Mouse (Mus musculus) stomach, postnatal 0 days (tissue): ENCODE measurements around the gene Pbx3. TPM values are rescaled to one million over a fixed set of nuclear protein-coding genes. Genes with fewer than 3 reads are reported as not detected.

Experiments
- ATAC-seq: fragments of 200-750 bp; cut with Nextera tagmentation; 2 replicates; pipeline ENCODE4 v1.8.0; 2017; ENCODE audit not compliant: low FRiP score, low TSS enrichment
- DNase-seq: peaks from one replicate; pipeline ENCODE4 v3.0.0-alpha.2; 2016; ENCODE audit warnings: low spot score
- H3K27ac ChIP-seq: fragments of 300-500 bp; sonication (generic); replicated peaks from 2 replicates; pipeline ENCODE4 v1.5.1; 2014; ENCODE audit warnings: mild to moderate bottlenecking, control low read depth
- H3K27me3 ChIP-seq: fragments of 300-500 bp; sonication (generic); 2 replicates; pipeline ENCODE4 v1.6.1; 2014; ENCODE audit warnings: low read length; ENCODE audit not compliant: control insufficient read depth, insufficient read depth
- H3K36me3 ChIP-seq: fragments of 300-500 bp; sonication (generic); 2 replicates; pipeline ENCODE4 v1.6.1; 2014; ENCODE audit warnings: low read length, mixed read lengths; ENCODE audit not compliant: control insufficient read depth, insufficient read depth
- H3K4me1 ChIP-seq: fragments of 300-500 bp; sonication (generic); replicated peaks from 2 replicates; pipeline ENCODE4 v1.6.1; 2014; ENCODE audit warnings: antibody characterized with exemption; ENCODE audit not compliant: control insufficient read depth, insufficient read depth
- H3K4me2 ChIP-seq: fragments of 300-500 bp; sonication (generic); replicated peaks from 2 replicates; pipeline ENCODE4 v1.6.1; 2014; ENCODE audit warnings: low read depth, mild to moderate bottlenecking, control low read depth, moderate library complexity
- H3K4me3 ChIP-seq: fragments of 300-500 bp; sonication (generic); 2 replicates; pipeline ENCODE4 v1.5.1; 2014; ENCODE audit warnings: low read depth, low read length, control low read depth
- H3K9ac ChIP-seq: fragments of 300-500 bp; sonication (generic); 2 replicates; pipeline ENCODE4 v1.6.1; 2014; ENCODE audit warnings: mild to moderate bottlenecking, low read length, control low read depth, mixed read lengths
- H3K9me3 ChIP-seq: fragments of 300-500 bp; sonication (generic); 2 replicates; pipeline ENCODE4 v1.6.1; 2016; ENCODE audit warnings: low read length; ENCODE audit not compliant: control insufficient read depth
- CTCF ChIP-seq: IDR thresholded peaks from 2 replicates; pipeline ENCODE4 v1.5.1; 2016; ENCODE audit warnings: antibody characterized with exemption, low read depth, mild to moderate bottlenecking, moderate library complexity
- EP300 ChIP-seq: optimal IDR thresholded peaks from 2 replicates; pipeline ENCODE3; 2016; ENCODE audit warnings: antibody characterized with exemption
- WGBS: fragments of 180-500 bp; shearing (Covaris S2); extraction: QIAGEN DNeasy Blood & Tissue Kit; methylation state at CpG from one replicate; pipeline ENCODE4 v1.1.7; 2014; 5-methylcytosine and 5-hydroxymethylcytosine counted together
- polyA plus RNA-seq: library from polyadenylated mRNA; unstranded; fragments of >200 nt; fragmentation: Nextera tagmentation; extraction: Ambion mirVana; gene quantifications from 2 replicates; pipeline ENCODE4 v1.2.1, GENCODE M21; 2015

Pbx3 gene
- polyA plus RNA-seq, 1 experiment from 2014 or later, result 11.6 TPM

- H3K9ac ChIP-seq, result peak overlapping the region; percentile 58
- TF ChIP-seq CTCF (peak; percentile 59), EP300 (no peak)
- peak; percentile 68 for DNase-seq
- 1% methylated on average over 15 of the region's 15 CpGs for WGBS
- no peaks in the 10 kb centered on the region for H3K9me3 ChIP-seq
- H3K27ac ChIP-seq, result peak overlapping the region; percentile 1; the same call in 1 of the 2 replicates
- 0 out of 2 replicates have a peak, but pooled peaks cover 3% of the 10 kb centered on the region for H3K4me1 ChIP-seq
- peak; percentile 73 for ATAC-seq
- H3K27me3 ChIP-seq, result no peaks in the 10 kb centered on the region
- no peaks in the 10 kb centered on the region for H3K36me3 ChIP-seq
- H3K4me3 ChIP-seq, result peak overlapping the region; percentile 46
- peak overlapping the region; percentile 76 for H3K4me2 ChIP-seq
Measured at GRCm38 (mm10) chr2:34249141-34249960, 123.6 kb downstream of the Pbx3 start.

GRCm38 (mm10) chr2:34240885-34241284 is 132.1 kb downstream of the Pbx3 start:
- Histone ChIP-seq H3K9ac (no peak overlapping the region), H3K4me3 (no peak overlapping the region), H3K36me3 (no peaks in the 10 kb centered on the region), H3K27ac (no peak overlapping the region), H3K27me3 (no peaks in the 10 kb centered on the region), H3K4me2 (no peak overlapping the region), H3K4me1 (no peaks in the 10 kb centered on the region), H3K9me3 (no peaks in the 10 kb centered on the region)
- ATAC-seq (no peak), DNase-seq (no peak)
- no peak for TF ChIP-seq CTCF

- ATAC-seq, result no peak
- no peak for TF ChIP-seq CTCF
- no peak for TF ChIP-seq EP300
- WGBS, result 81% methylated on average over 4 of the region's 4 CpGs
Measured at GRCm38 (mm10) chr2:34239315-34239858, 133.6 kb downstream of the Pbx3 start.

GRCm38 (mm10) chr2:34235467-34236075 is 137.4 kb downstream of the Pbx3 start:
- 39% methylated on average over 8 of the region's 8 CpGs for WGBS
- Histone ChIP-seq H3K27me3 (no peaks in the 10 kb centered on the region), H3K9ac (no peak overlapping the region)

More at GRCm38 (mm10) chr2:34239315-34239858, 133.6 kb downstream of the Pbx3 start:
- H3K27me3 ChIP-seq, result no peaks in the 10 kb centered on the region
- H3K9ac ChIP-seq, result no peak overlapping the region
- no peak overlapping the region for H3K4me2 ChIP-seq
- H3K9me3 ChIP-seq, result no peaks in the 10 kb centered on the region
- no peak overlapping the region for H3K4me3 ChIP-seq
- no peak overlapping the region for H3K27ac ChIP-seq
- H3K36me3 ChIP-seq, result no peaks in the 10 kb centered on the region
- H3K4me1 ChIP-seq, result no peaks in the 10 kb centered on the region
- no peak for DNase-seq

DNA sequence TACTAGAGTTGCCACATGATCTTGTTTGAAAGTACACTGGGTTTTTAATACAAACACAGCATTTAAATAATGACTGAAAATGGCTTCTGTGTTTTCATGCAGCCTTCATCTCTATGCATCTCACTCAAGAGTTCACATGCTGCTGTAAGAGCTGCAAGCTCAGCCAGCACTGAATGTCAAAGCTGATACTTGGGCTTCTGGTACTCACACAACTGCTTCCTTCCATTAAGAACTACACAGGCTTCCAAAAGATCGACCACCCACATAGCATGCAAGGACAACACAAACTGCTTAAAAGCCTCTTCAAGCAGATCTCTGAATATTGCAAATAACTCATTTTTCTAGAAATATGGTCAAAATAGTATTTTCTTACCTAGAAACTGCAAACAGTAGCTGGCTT is 138.7 kb downstream of the Pbx3 start:
- WGBS, result 49% methylated on average over 1 of the region's 1 CpGs
- no peak for ATAC-seq
- no peaks in the 10 kb centered on the region for H3K4me1 ChIP-seq
- no peaks in the 10 kb centered on the region for H3K36me3 ChIP-seq
- no peak overlapping the region for H3K4me3 ChIP-seq
- H3K9me3 ChIP-seq, result no peaks in the 10 kb centered on the region
- no peaks in the 10 kb centered on the region for H3K27me3 ChIP-seq
- no peak overlapping the region for H3K27ac ChIP-seq
- TF ChIP-seq EP300 (no peak), CTCF (no peak)
- H3K9ac ChIP-seq, result no peak overlapping the region
- H3K4me2 ChIP-seq, result no peak overlapping the region
- no peak for DNase-seq

More at GRCm38 (mm10) chr2:34235467-34236075, 137.4 kb downstream of the Pbx3 start:
- ATAC-seq (no peak), DNase-seq (no peak)
- H3K4me2 ChIP-seq, result no peak overlapping the region
- no peaks in the 10 kb centered on the region for H3K36me3 ChIP-seq
- H3K9me3 ChIP-seq, result no peaks in the 10 kb centered on the region
- TF ChIP-seq CTCF, result no peak
- TF ChIP-seq EP300, result no peak
- no peak overlapping the region for H3K27ac ChIP-seq
- no peaks in the 10 kb centered on the region for H3K4me1 ChIP-seq
- H3K4me3 ChIP-seq, result no peak overlapping the region

- 86% methylated on average over 5 of the region's 5 CpGs for WGBS
- Histone ChIP-seq H3K27ac (no peak overlapping the region), H3K9ac (no peak overlapping the region), H3K4me1 (no peaks in the 10 kb centered on the region), H3K27me3 (no peaks in the 10 kb centered on the region), H3K4me2 (no peak overlapping the region), H3K4me3 (no peak overlapping the region), H3K9me3 (no peaks in the 10 kb centered on the region), H3K36me3 (no peaks in the 10 kb centered on the region)
- DNase-seq (no peak), ATAC-seq (no peak)
- TF ChIP-seq CTCF (no peak), EP300 (no peak)
Measured at GRCm38 (mm10) chr2:34233271-34233670, 139.7 kb downstream of the Pbx3 start.
